Mouse (Mus musculus): ENCODE measurements at regions not wholly inside any gene's neighbourhood (a gene's known extent, or its start where the extent isn't known, plus 50 kb on each side); places are given as distances from the start of the nearest gene placed in this dataset.

GRCm38 (mm10) chr3:12216035-12216434 lies 1880.6 kb upstream of the Gm38303 start:
- 73% methylated on average over 1 of the region's 1 CpGs for WGBS
- no peak overlapping the region for H3K4me3 ChIP-seq (ENCODE audit: insufficient read depth, low read depth, low read length)
- no peak for DNase-seq
- no peaks in the 10 kb centered on the region for H3K4me1 ChIP-seq (ENCODE audit: control insufficient read depth, insufficient read depth, low read length)
- no peak overlapping the region for H3K27ac ChIP-seq (ENCODE audit: insufficient read depth, low read depth, low read length)
- H3K27me3 ChIP-seq (replicated peaks; ENCODE audit: control insufficient read depth, insufficient read depth, low read length): no peaks in the 10 kb centered on the region
- H3K36me3 ChIP-seq (ENCODE audit: control insufficient read depth, insufficient read depth, low read length): no peaks in the 10 kb centered on the region
- TF ChIP-seq POLR2A (IDR thresholded peaks at IDR 0.05; ENCODE audit: low read depth, low read length) (no peak), CTCF (conservative IDR thresholded peaks at IDR 0.05; ENCODE audit: insufficient read depth, insufficient read length, low read depth, low read length) (no peak)

GRCm38 (mm10) chr3:12214821-12215220 lies 1879.3 kb upstream of the Gm38303 start:
- no peak for DNase-seq
- H3K36me3 ChIP-seq (ENCODE audit: control insufficient read depth, insufficient read depth, low read length): no peaks in the 10 kb centered on the region
- TF ChIP-seq CTCF (conservative IDR thresholded peaks at IDR 0.05; ENCODE audit: insufficient read depth, insufficient read length, low read depth, low read length) (no peak), POLR2A (IDR thresholded peaks at IDR 0.05; ENCODE audit: low read depth, low read length) (no peak)
- H3K4me1 ChIP-seq (ENCODE audit: control insufficient read depth, insufficient read depth, low read length): no peaks in the 10 kb centered on the region
- no peaks in the 10 kb centered on the region for H3K27me3 ChIP-seq (replicated peaks; ENCODE audit: control insufficient read depth, insufficient read depth, low read length)
- H3K27ac ChIP-seq (ENCODE audit: insufficient read depth, low read depth, low read length): no peak overlapping the region
- 94% methylated on average over 3 of the region's 3 CpGs for WGBS
- H3K4me3 ChIP-seq (ENCODE audit: insufficient read depth, low read depth, low read length): no peak overlapping the region

GRCm38 (mm10) chr3:12173371-12173770 lies 1837.9 kb upstream of the Gm38303 start:
- Histone ChIP-seq H3K36me3 (ENCODE audit: control insufficient read depth, insufficient read depth, low read length) (no peaks in the 10 kb centered on the region), H3K27ac (ENCODE audit: insufficient read depth, low read depth, low read length) (no peak overlapping the region), H3K27me3 (replicated peaks; ENCODE audit: control insufficient read depth, insufficient read depth, low read length) (no peaks in the 10 kb centered on the region), H3K4me1 (ENCODE audit: control insufficient read depth, insufficient read depth, low read length) (no peaks in the 10 kb centered on the region), H3K4me3 (ENCODE audit: insufficient read depth, low read depth, low read length) (no peak overlapping the region)
- no peak for TF ChIP-seq CTCF (conservative IDR thresholded peaks at IDR 0.05; ENCODE audit: insufficient read depth, insufficient read length, low read depth, low read length)
- no peak for TF ChIP-seq POLR2A (IDR thresholded peaks at IDR 0.05; ENCODE audit: low read depth, low read length)
- no peak for DNase-seq
- WGBS: 68% methylated on average over 3 of the region's 3 CpGs

- Histone ChIP-seq H3K36me3 (ENCODE audit: control insufficient read depth, insufficient read depth, low read length) (no peaks in the 10 kb centered on the region), H3K4me1 (ENCODE audit: control insufficient read depth, insufficient read depth, low read length) (no peaks in the 10 kb centered on the region), H3K27ac (ENCODE audit: insufficient read depth, low read depth, low read length) (no peak overlapping the region), H3K27me3 (replicated peaks; ENCODE audit: control insufficient read depth, insufficient read depth, low read length) (no peaks in the 10 kb centered on the region), H3K4me3 (ENCODE audit: insufficient read depth, low read depth, low read length) (no peak overlapping the region)
- peak; percentile 39 for DNase-seq
- TF ChIP-seq POLR2A (IDR thresholded peaks at IDR 0.05; ENCODE audit: low read depth, low read length) (no peak), CTCF (conservative IDR thresholded peaks at IDR 0.05; ENCODE audit: insufficient read depth, insufficient read length, low read depth, low read length) (no peak)
- whole genome bisulfite sequencing: 66% methylated on average over 5 of the region's 5 CpGs
Observed at GRCm38 (mm10) chr3:12151329-12151728, 1815.8 kb upstream of the Gm38303 start.
